17 mouse cellular contexts compared by ENCODE assay signal in genomic region chr16:97756460-97756859, GRCm38 (mm10). TPM values are rescaled to one million over a fixed set of nuclear protein-coding genes. Genes with fewer than 3 reads are reported as not detected.
A peak's percentile ranks its signal among the peaks of the same experiment; 100 is the strongest.
DNase-seq lines count a peak whose midpoint lies in the region; ATAC-seq and TF ChIP-seq lines count a peak whose summit lies in the region.
"Had no signal": no experiment of that assay in that cellular context is flagged by ENCODE, and none has a peak within 500 bp of the region (broad histone marks: within the 10 kb centered on the region; RNA-seq: fewer than 3 reads in every experiment).

No protein-coding gene starts in this region.

- H3K27ac ChIP-seq in intestine, postnatal 0 days (ENCODE audit: low read depth, low read length), result peak overlapping the region; percentile 81; the same call in 1 of the 2 replicates
- no peak overlapping the region for H3K27ac ChIP-seq in liver, postnatal 0 days (ENCODE audit: low read depth)
- no peak overlapping the region for H3K27ac ChIP-seq in hindbrain, embryonic 14.5 days
- H3K27ac ChIP-seq: hindbrain, embryonic 10.5 days; limb, embryonic 10.5 days; stomach, postnatal 0 days had no signal

- H3K4me2 ChIP-seq in intestine, postnatal 0 days (replicated peaks; ENCODE audit: low read depth), result peak overlapping the region; percentile 17; the same call in 1 of the 2 replicates
- H3K4me2 ChIP-seq in liver, postnatal 0 days (ENCODE audit: low read depth, low read length), result no peak overlapping the region
- no peak overlapping the region for H3K4me2 ChIP-seq in hindbrain, embryonic 14.5 days (replicated peaks)

- H3K36me3 ChIP-seq in intestine, postnatal 0 days (ENCODE audit: control insufficient read depth, insufficient read depth), result peaks cover 14% of the 10 kb centered on the region
- H3K36me3 ChIP-seq in liver, postnatal 0 days (replicated peaks; ENCODE audit: insufficient read depth, low read length), result no peaks in the 10 kb centered on the region
- no peaks in the 10 kb centered on the region for H3K36me3 ChIP-seq in hindbrain, embryonic 14.5 days (replicated peaks; ENCODE audit: control insufficient read depth, insufficient read depth)
- H3K36me3 ChIP-seq: hindbrain, embryonic 10.5 days; limb, embryonic 10.5 days had no signal

- TF ChIP-seq EP300 in liver, postnatal 0 days (IDR thresholded peaks at IDR 0.05; ENCODE audit: low read depth), result no peak

- no peak for TF ChIP-seq CTCF in intestine, postnatal 0 days (IDR thresholded peaks at IDR 0.05; ENCODE audit: low read depth)
- no peak for TF ChIP-seq CTCF in liver, postnatal 0 days (IDR thresholded peaks at IDR 0.05; ENCODE audit: low read depth)

- WGBS in intestine, postnatal 0 days, result 33% methylated on average over 2 of the region's 2 CpGs
- 43% methylated on average over 2 of the region's 2 CpGs for WGBS in liver, postnatal 0 days (ENCODE audit: insufficient replicate concordance)
- WGBS in hindbrain, embryonic 14.5 days, result 86% methylated on average over 2 of the region's 2 CpGs

- H3K9ac ChIP-seq in intestine, postnatal 0 days (ENCODE audit: low read depth, low read length), result no peak overlapping the region
- no peak overlapping the region for H3K9ac ChIP-seq in liver, postnatal 0 days (replicated peaks)
- H3K9ac ChIP-seq in hindbrain, embryonic 14.5 days, result no peak overlapping the region

- no peak overlapping the region for H3K4me3 ChIP-seq in intestine, postnatal 0 days (ENCODE audit: low read depth, low read length)
- no peak overlapping the region for H3K4me3 ChIP-seq in liver, postnatal 0 days (ENCODE audit: low read depth, low read length)
- H3K4me3 ChIP-seq in hindbrain, embryonic 14.5 days (replicated peaks; ENCODE audit: low read length), result no peak overlapping the region
- H3K4me3 ChIP-seq: erythroblast, embryonic 14.5 days; hindbrain, embryonic 10.5 days; limb, embryonic 10.5 days had no signal

- peaks cover 21% of the 10 kb centered on the region for H3K4me1 ChIP-seq in intestine, postnatal 0 days (replicated peaks; ENCODE audit: control insufficient read depth, insufficient read depth, low read length)
- H3K4me1 ChIP-seq in liver, postnatal 0 days (ENCODE audit: insufficient read depth), result peaks cover 14% of the 10 kb centered on the region
- H3K4me1 ChIP-seq in hindbrain, embryonic 14.5 days (replicated peaks; ENCODE audit: control insufficient read depth, insufficient read depth, low read length), result no peaks in the 10 kb centered on the region
- H3K4me1 ChIP-seq: hindbrain, embryonic 10.5 days had no signal

- DNase-seq in kidney, adult 9 months, result peak; percentile 54
- DNase-seq in kidney, postnatal 10 days, result no peak
- peak; percentile 10 for DNase-seq in NIH3T3 (ENCODE audit: low read depth)
- no peak for DNase-seq in liver, postnatal 0 days
- DNase-seq in T-cell, adult 2 months (ENCODE audit: low spot score), result no peak
- no peak for DNase-seq in hindbrain, embryonic 14.5 days (ENCODE audit: low spot score)
- DNase-seq: adrenal gland, adult 2 months; cerebellum, adult 8-10 months; gastrocnemius, postnatal 36 days; lung, postnatal 4 days; midbrain, embryonic 14.5 days; thymus, postnatal 4 days had no signal

- H3K27me3 ChIP-seq in intestine, postnatal 0 days (replicated peaks; ENCODE audit: control insufficient read depth, insufficient read depth, low read length), result no peaks in the 10 kb centered on the region
- H3K27me3 ChIP-seq in liver, postnatal 0 days (ENCODE audit: insufficient read depth, low read length), result no peaks in the 10 kb centered on the region; the same call in 1 of the 2 replicates
- H3K27me3 ChIP-seq in hindbrain, embryonic 14.5 days (ENCODE audit: control insufficient read depth, insufficient read depth, low read length), result peaks cover 12% of the 10 kb centered on the region

- H3K9me3 ChIP-seq in intestine, postnatal 0 days (ENCODE audit: control insufficient read depth), result no peaks in the 10 kb centered on the region
- H3K9me3 ChIP-seq in liver, postnatal 0 days (ENCODE audit: low read length), result no peaks in the 10 kb centered on the region
- no peaks in the 10 kb centered on the region for H3K9me3 ChIP-seq in hindbrain, embryonic 14.5 days (ENCODE audit: control insufficient read depth, low read length)
- H3K9me3 ChIP-seq: hindbrain, embryonic 10.5 days; limb, embryonic 10.5 days had no signal

- peak; percentile 60 for ATAC-seq in intestine, postnatal 0 days
- ATAC-seq in liver, postnatal 0 days, result peak; percentile 75
- no peak for ATAC-seq in hindbrain, embryonic 14.5 days (ENCODE audit: low FRiP score)

RNA-seq across cellular contexts. Expression of gene Ripk4, which starts 7.1 kb away (rescaled TPM):
- 11.9 and 12.9 TPM in 2 replicates for polyA plus RNA-seq in intestine, postnatal 0 days (2015; fragmentation: Nextera tagmentation; extraction: Ambion mirVana)
- polyA plus RNA-seq in liver, postnatal 0 days (2015; fragmentation: Nextera tagmentation; extraction: Ambion mirVana), result 2.2 and 2.4 TPM in 2 replicates
- polyA plus RNA-seq in hindbrain, embryonic 14.5 days (2014; fragmentation: Nextera tagmentation; extraction: Ambion mirVana), result 0.76 and 0.83 TPM in 2 replicates
- polyA plus RNA-seq: erythroblast, embryonic 14.5 days had no signal

Comparison
In these comparisons a context has a peak if more than half of its experiments do, and no peak if none do; other contexts are left out.
1. DNase-seq: peak in kidney, adult 9 months (single experiment) and NIH3T3 (single experiment); none in kidney, postnatal 10 days (single experiment), liver, postnatal 0 days (single experiment), T-cell, adult 2 months (single experiment) and hindbrain, embryonic 14.5 days (single experiment).